Mouse (Mus musculus) hindbrain, postnatal 0 days (tissue): ENCODE data around the gene Ets2. TPM values are rescaled to one million over a fixed set of nuclear protein-coding genes. Genes with fewer than 3 reads are reported as not detected.

Experiments used
- ATAC-seq: fragments of 200-750 bp; cut with Nextera tagmentation; 2 replicates; pipeline ENCODE4 v1.8.0; 2017; ENCODE audit warnings: mild to moderate bottlenecking, moderate TSS enrichment, moderate library complexity
- DNase-seq: peaks from one replicate; pipeline ENCODE4 v3.0.0-alpha.2; 2015; ENCODE audit warnings: low spot score
- H3K27ac ChIP-seq: fragments of 300-500 bp; sonication (generic); 2 replicates; pipeline ENCODE4 v1.5.1; 2014; ENCODE audit warnings: mild to moderate bottlenecking
- H3K27me3 ChIP-seq: fragments of 300-500 bp; sonication (generic); 2 replicates; pipeline ENCODE4 v1.6.1; 2014; ENCODE audit warnings: low read length, mixed read lengths; ENCODE audit not compliant: insufficient read depth
- H3K36me3 ChIP-seq: fragments of 300-500 bp; sonication (generic); 2 replicates; pipeline ENCODE4 v1.6.1; 2014; ENCODE audit warnings: low read length, mixed read lengths; ENCODE audit not compliant: insufficient read depth
- H3K4me1 ChIP-seq: fragments of 300-500 bp; sonication (generic); 2 replicates; pipeline ENCODE4 v1.6.1; 2014; ENCODE audit warnings: antibody characterized with exemption, low read length, mixed read lengths; ENCODE audit not compliant: insufficient read depth
- H3K4me2 ChIP-seq: fragments of 300-500 bp; sonication (generic); 2 replicates; pipeline ENCODE4 v1.6.1; 2014; ENCODE audit warnings: low read depth, mild to moderate bottlenecking, low read length, moderate library complexity, mixed read lengths
- H3K4me3 ChIP-seq: fragments of 300-500 bp; sonication (generic); 2 replicates; pipeline ENCODE4 v1.5.1; 2014; ENCODE audit warnings: low read length
- H3K9ac ChIP-seq: fragments of 300-500 bp; sonication (generic); replicated peaks from 2 replicates; pipeline ENCODE4 v1.6.1; 2014; ENCODE audit warnings: mild to moderate bottlenecking, low read length, moderate library complexity, mixed read lengths
- H3K9me3 ChIP-seq: fragments of 300-500 bp; sonication (generic); 2 replicates; pipeline ENCODE4 v1.6.1; 2016; ENCODE audit warnings: low read length, mixed read lengths
- CTCF ChIP-seq: IDR thresholded peaks from 2 replicates; pipeline ENCODE4 v1.5.1; 2016; ENCODE audit warnings: antibody characterized with exemption, control low read depth, low read depth
- WGBS: fragments of 180-500 bp; shearing (Covaris S2); extraction: QIAGEN DNeasy Blood & Tissue Kit; methylation state at CpG from one replicate; pipeline ENCODE4 v1.1.7; 2014; 5-methylcytosine and 5-hydroxymethylcytosine counted together
- polyA plus RNA-seq: library from polyadenylated mRNA; unstranded; fragments of >200 nt; fragmentation: Nextera tagmentation; extraction: Ambion mirVana; gene quantifications from 2 replicates; pipeline ENCODE4 v1.2.1, GENCODE M21; 2015
- total RNA-seq: library from RNA; depleted of rRNA; stranded (reverse); fragments of >200 nt; gene quantifications from 2 replicates; pipeline ENCODE4 v1.2.3, GENCODE M21; 2014

Ets2 gene
- total and polyA plus RNA-seq, 2 experiments from 2014 or later = 15.1 to 24.2 TPM

GRCm38 (mm10) chr16:95660909-95661308 is 41.0 kb upstream of the Ets2 start:
- WGBS = 48% methylated on average over 5 of the region's 5 CpGs
- H3K27ac ChIP-seq = no peak overlapping the region
- no peaks in the 10 kb centered on the region for H3K4me1 ChIP-seq
- no peak overlapping the region for H3K4me2 ChIP-seq
- no peaks in the 10 kb centered on the region for H3K9me3 ChIP-seq
- DNase-seq (peak; percentile 48), ATAC-seq (peak; percentile 76; the same call in 1 of the 2 replicates)
- TF ChIP-seq CTCF = no peak
- no peaks in the 10 kb centered on the region for H3K36me3 ChIP-seq
- H3K4me3 ChIP-seq = no peak overlapping the region
- H3K9ac ChIP-seq = no peak overlapping the region
- no peaks in the 10 kb centered on the region for H3K27me3 ChIP-seq

GRCm38 (mm10) chr16:95665472-95666131 is 36.3 kb upstream of the Ets2 start:
- H3K36me3 ChIP-seq = no peaks in the 10 kb centered on the region
- ATAC-seq = no peak
- no peak overlapping the region for H3K4me3 ChIP-seq
- no peak overlapping the region for H3K4me2 ChIP-seq
- 80% methylated on average over 6 of the region's 6 CpGs for WGBS
- no peaks in the 10 kb centered on the region for H3K4me1 ChIP-seq
- no peak overlapping the region for H3K27ac ChIP-seq
- H3K27me3 ChIP-seq = no peaks in the 10 kb centered on the region
- no peaks in the 10 kb centered on the region for H3K9me3 ChIP-seq
- no peak overlapping the region for H3K9ac ChIP-seq
- no peak for TF ChIP-seq CTCF
- no peak for DNase-seq

- H3K27me3 ChIP-seq = no peaks in the 10 kb centered on the region
- H3K4me1 ChIP-seq = no peaks in the 10 kb centered on the region
- H3K4me3 ChIP-seq = no peak overlapping the region
- no peak overlapping the region for H3K27ac ChIP-seq
- H3K9me3 ChIP-seq = no peaks in the 10 kb centered on the region
- WGBS = 92% methylated on average over 10 of the region's 10 CpGs
- no peak overlapping the region for H3K9ac ChIP-seq
- ATAC-seq (no peak), DNase-seq (no peak)
- no peak overlapping the region for H3K4me2 ChIP-seq
- H3K36me3 ChIP-seq = no peaks in the 10 kb centered on the region
- TF ChIP-seq CTCF = no peak
Observed at GRCm38 (mm10) chr16:95666288-95666687, 35.6 kb upstream of the Ets2 start.

- 75% methylated on average over 11 of the region's 11 CpGs for whole genome bisulfite sequencing
- H3K27me3 ChIP-seq = no peaks in the 10 kb centered on the region
- no peaks in the 10 kb centered on the region for H3K36me3 ChIP-seq
- no peak overlapping the region for H3K27ac ChIP-seq
- DNase-seq = no peak
- H3K9ac ChIP-seq = no peak overlapping the region
- no peaks in the 10 kb centered on the region for H3K9me3 ChIP-seq
- H3K4me3 ChIP-seq = no peak overlapping the region
- no peak overlapping the region for H3K4me2 ChIP-seq
- no peaks in the 10 kb centered on the region for H3K4me1 ChIP-seq
- ATAC-seq = no peak
- TF ChIP-seq CTCF = no peak
Observed at GRCm38 (mm10) chr16:95667395-95668150, 34.3 kb upstream of the Ets2 start.

- no peak overlapping the region for H3K4me2 ChIP-seq
- no peak overlapping the region for H3K27ac ChIP-seq
Observed at GRCm38 (mm10) chr16:95668151-95668993, 33.5 kb upstream of the Ets2 start.

GRCm38 (mm10) chr16:95674452-95674921 is 27.4 kb upstream of the Ets2 start:
- WGBS = 53% methylated on average over 5 of the region's 5 CpGs
- Histone ChIP-seq H3K36me3 (no peaks in the 10 kb centered on the region), H3K9me3 (no peaks in the 10 kb centered on the region), H3K27me3 (no peaks in the 10 kb centered on the region), H3K4me1 (no peaks in the 10 kb centered on the region), H3K27ac (no peak overlapping the region), H3K9ac (no peak overlapping the region), H3K4me3 (no peak overlapping the region), H3K4me2 (0 out of 2 replicates have a peak overlapping the region, but pooled peaks have one; percentile 10)
- ATAC-seq (no peak), DNase-seq (no peak)
- no peak for TF ChIP-seq CTCF

More at GRCm38 (mm10) chr16:95668151-95668993, 33.5 kb upstream of the Ets2 start:
- H3K4me3 ChIP-seq = no peak overlapping the region
- H3K36me3 ChIP-seq = no peaks in the 10 kb centered on the region
- no peaks in the 10 kb centered on the region for H3K9me3 ChIP-seq
- H3K27me3 ChIP-seq = no peaks in the 10 kb centered on the region
- ATAC-seq (no peak), DNase-seq (no peak)
- WGBS = 55% methylated on average over 19 of the region's 19 CpGs
- TF ChIP-seq CTCF = no peak
- no peaks in the 10 kb centered on the region for H3K4me1 ChIP-seq
- no peak overlapping the region for H3K9ac ChIP-seq
